Mouse (Mus musculus) spleen, adult 2 months (tissue): Measurements from ENCODE around the gene Ddx3y. TPM values are rescaled to one million over a fixed set of nuclear protein-coding genes. Genes with fewer than 3 reads are reported as not detected.

ENCODE experiments used
- DNase-seq, 2 experiments: peaks; one replicate each; pipeline versions ENCODE4 v3.0.0 to v3.0.0-alpha.2; 2012 to 2021; ENCODE audit warnings: low spot score in 2 of 2, low read depth in 1 of 2
- H3K27ac ChIP-seq: fragments of 200-500 bp; 2 replicates; pipeline ENCODE4 v1.5.1; 2012; ENCODE audit warnings: low read length, inconsistent platforms; ENCODE audit not compliant: insufficient read depth
- H3K27me3 ChIP-seq: fragments of 200-500 bp; 2 replicates; pipeline ENCODE4 v1.6.1; 2012; ENCODE audit warnings: mild to moderate bottlenecking, moderate library complexity, low read length, inconsistent platforms; ENCODE audit not compliant: control insufficient read depth, insufficient read depth
- H3K36me3 ChIP-seq: fragments of 200-500 bp; 2 replicates; pipeline ENCODE4 v1.6.1; 2012; ENCODE audit warnings: mild to moderate bottlenecking, low read length, inconsistent platforms; ENCODE audit not compliant: control insufficient read depth, insufficient read depth
- H3K4me1 ChIP-seq: fragments of 200-500 bp; 2 replicates; pipeline ENCODE4 v1.6.1; 2011; ENCODE audit warnings: inconsistent platforms; ENCODE audit not compliant: control insufficient read depth, insufficient read depth, insufficient read length
- H3K4me3 ChIP-seq: fragments of 200-500 bp; 2 replicates; pipeline ENCODE4 v1.5.1; 2011; ENCODE audit warnings: mild to moderate bottlenecking, inconsistent platforms; ENCODE audit not compliant: insufficient read depth, insufficient read length; ENCODE audit errors: extremely low read depth
- CTCF ChIP-seq: fragments of 200-500 bp; IDR thresholded peaks from 2 replicates; pipeline ENCODE4 v1.5.1; 2011; ENCODE audit warnings: mild to moderate bottlenecking, inconsistent platforms; ENCODE audit not compliant: insufficient read depth, insufficient read length, insufficient replicate concordance; ENCODE audit errors: extremely low read depth
- POLR2A ChIP-seq: fragments of 200-500 bp; IDR thresholded peaks from 2 replicates; pipeline ENCODE4 v1.6.1; 2011; ENCODE audit warnings: low read depth, low read length, inconsistent platforms
- WGBS: fragments of 180-500 bp; shearing (Covaris S2); methylation state at CpG from one replicate; pipeline ENCODE4 v1.1.7; 2018; 5-methylcytosine and 5-hydroxymethylcytosine counted together
- polyA plus RNA-seq: library from polyadenylated mRNA; depleted of rRNA; stranded (reverse); fragments of >200 nt; gene quantifications from 2 replicates; pipeline ENCODE4 v1.2.3, GENCODE M21; 2012; rRNA removed

Gene Ddx3y
- 1.7 and 2.2 TPM in 2 replicates for polyA plus RNA-seq

DNA sequence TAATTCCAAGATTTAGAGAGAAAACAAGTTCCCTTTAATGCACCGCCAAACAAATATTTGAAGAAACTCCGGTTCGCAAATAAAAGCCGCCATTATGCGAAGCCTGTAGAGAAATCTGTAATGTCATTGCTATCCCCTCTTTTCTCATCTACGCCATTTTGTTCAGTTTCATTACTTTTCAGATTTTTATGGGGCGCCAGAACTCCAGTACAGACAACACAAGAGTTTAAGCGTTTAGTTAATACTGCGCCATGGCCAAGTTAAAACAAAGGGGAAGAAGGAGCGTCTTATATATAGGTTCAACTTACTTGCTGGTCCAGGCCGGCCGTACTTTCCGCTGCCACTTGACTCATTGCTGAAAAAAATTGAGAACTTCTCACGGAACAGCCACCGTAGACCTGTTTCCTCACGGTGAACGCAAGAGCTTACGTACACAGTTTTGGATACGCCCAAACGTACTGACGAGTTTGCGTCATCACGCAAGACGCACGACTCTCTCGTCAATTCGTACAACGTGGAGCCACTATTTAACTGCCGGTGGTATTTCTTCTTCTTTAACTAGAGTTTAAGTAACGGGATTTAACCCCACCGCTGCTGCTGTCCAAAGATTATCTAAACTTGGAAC lies at the start of gene Ddx3y:
Ddx3y (minus strand) TSS at position 459 of the 625 bp plus-strand sequence.
- Histone ChIP-seq H3K27me3 (no peaks in the 10 kb centered on the region), H3K27ac (peak within 1 kb of the TSS; percentile 82), H3K36me3 (no peaks in the 10 kb centered on the region), H3K4me1 (no peaks in the 10 kb centered on the region), H3K4me3 (peak within 1 kb of the TSS; percentile 68)
- DNase-seq, result peak; percentile 69 to 86
- TF ChIP-seq CTCF (no peak), POLR2A (no peak)
- 2% methylated on average over 15 of the region's 31 CpGs for WGBS

GRCm38 (mm10) chrY:1293708-1294107 lies 7.3 kb upstream of the Ddx3y start:
- Histone ChIP-seq H3K36me3 (no peaks in the 10 kb centered on the region), H3K27me3 (no peaks in the 10 kb centered on the region)
- TF ChIP-seq POLR2A (no peak), CTCF (no peak)

DNA sequence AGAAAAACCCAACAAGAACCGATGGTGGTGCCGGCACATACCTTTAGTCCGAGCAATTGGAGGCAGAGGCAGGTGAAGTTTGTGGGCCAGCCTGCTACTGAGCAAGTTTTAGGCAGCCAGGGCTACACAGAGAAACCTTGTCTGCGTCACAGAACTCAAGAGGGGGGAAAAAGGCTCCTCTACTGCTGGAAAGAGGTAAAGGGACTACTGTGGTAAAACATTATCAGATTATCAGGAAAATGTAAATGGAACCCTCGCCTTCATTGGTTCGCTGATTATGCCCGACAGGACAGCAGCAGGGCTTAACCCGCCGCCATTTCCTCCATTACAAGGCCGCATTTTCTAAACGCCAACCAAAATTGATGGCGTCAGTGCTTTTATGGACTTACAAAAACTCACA lies 694 bp downstream of the Ddx3y start:
- Histone ChIP-seq H3K27ac (peak overlapping the region; percentile 82), H3K4me3 (peak overlapping the region; percentile 68), H3K4me1 (no peaks in the 10 kb centered on the region), H3K27me3 (no peaks in the 10 kb centered on the region), H3K36me3 (no peaks in the 10 kb centered on the region)
- no peak for TF ChIP-seq CTCF
- WGBS, result 9% methylated on average over 4 of the region's 12 CpGs
- DNase-seq, result peak; percentile 4 to 30

More at GRCm38 (mm10) chrY:1293708-1294107, 7.3 kb upstream of the Ddx3y start:
- H3K4me1 ChIP-seq, result no peaks in the 10 kb centered on the region
- peak in 1 of 2 experiments; percentile 25 for DNase-seq
- H3K4me3 ChIP-seq, result no peak overlapping the region
- H3K27ac ChIP-seq, result peak overlapping the region; percentile 29; the same call in 1 of the 2 replicates

DNA sequence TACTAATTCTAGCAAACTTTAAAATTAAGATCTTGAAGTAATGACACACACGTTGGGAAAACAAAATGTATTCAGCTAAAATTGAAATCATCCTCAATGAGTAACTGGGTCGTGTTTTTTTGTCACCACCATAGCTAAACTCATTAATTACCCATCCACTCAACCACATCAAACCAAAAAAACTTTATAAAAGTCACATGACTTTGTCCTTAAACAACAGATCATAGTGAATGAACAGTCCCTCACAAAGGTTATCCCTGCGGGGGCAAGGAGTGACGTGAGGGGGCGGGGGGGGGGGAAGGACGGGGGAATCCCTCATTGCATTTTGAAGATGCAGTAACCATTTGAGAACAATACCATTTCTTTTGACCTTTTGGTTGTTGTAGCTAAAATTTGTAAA lies 40.3 kb downstream of the Ddx3y start:
- 14% methylated on average over 2 of the region's 6 CpGs for WGBS
- Histone ChIP-seq H3K27ac (no peak overlapping the region), H3K4me1 (no peaks in the 10 kb centered on the region), H3K27me3 (no peaks in the 10 kb centered on the region), H3K36me3 (no peaks in the 10 kb centered on the region), H3K4me3 (no peak overlapping the region)
- TF ChIP-seq POLR2A (no peak), CTCF (no peak)
- no peak for DNase-seq

DNA sequence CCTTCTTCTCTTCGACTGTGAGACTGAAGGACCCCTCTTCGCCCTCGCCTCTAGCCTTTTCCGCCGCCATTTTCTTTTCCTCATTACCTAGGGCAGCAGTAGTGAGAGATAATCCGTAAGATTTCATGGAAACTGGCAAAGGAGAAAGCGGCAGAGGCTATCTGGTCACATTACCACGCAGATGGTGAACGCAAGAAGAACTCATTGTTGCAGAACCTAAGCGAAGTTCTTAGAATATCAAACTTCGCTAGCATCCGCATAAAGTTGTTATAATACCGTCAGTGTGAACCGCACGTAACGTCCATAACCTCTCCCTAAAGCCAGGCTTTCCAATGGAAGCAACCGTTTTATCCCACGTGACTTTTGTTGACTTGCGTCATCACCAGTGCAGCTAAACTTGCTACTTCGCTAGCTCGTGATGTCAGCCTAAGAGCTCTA lies 41.0 kb downstream of the Ddx3y start, which contains the start of gene Uty:
Uty (minus strand) TSS at position 334 of the 438 bp plus-strand sequence.
- Histone ChIP-seq H3K4me1 (no peaks in the 10 kb centered on the region), H3K4me3 (peak within 1 kb of the TSS; percentile 67), H3K27me3 (no peaks in the 10 kb centered on the region), H3K36me3 (no peaks in the 10 kb centered on the region), H3K27ac (peak within 1 kb of the TSS; percentile 47)
- DNase-seq, result peak; percentile 58 to 82
- no peak for TF ChIP-seq POLR2A
- no peak for TF ChIP-seq CTCF
- under 1% methylated on average over 21 of the region's 21 CpGs for WGBS

GRCm38 (mm10) chrY:1244940-1245339 lies 41.5 kb downstream of the Ddx3y start:
- peak overlapping the region; percentile 67 for H3K4me3 ChIP-seq
- H3K4me1 ChIP-seq, result no peaks in the 10 kb centered on the region
- peak in 1 of 2 experiments; percentile 19 for DNase-seq
- H3K27ac ChIP-seq, result peak overlapping the region; percentile 47
- TF ChIP-seq POLR2A (no peak), CTCF (no peak)
- H3K27me3 ChIP-seq, result no peaks in the 10 kb centered on the region
- H3K36me3 ChIP-seq, result no peaks in the 10 kb centered on the region
- WGBS, result 2% methylated on average over 5 of the region's 9 CpGs

DNA sequence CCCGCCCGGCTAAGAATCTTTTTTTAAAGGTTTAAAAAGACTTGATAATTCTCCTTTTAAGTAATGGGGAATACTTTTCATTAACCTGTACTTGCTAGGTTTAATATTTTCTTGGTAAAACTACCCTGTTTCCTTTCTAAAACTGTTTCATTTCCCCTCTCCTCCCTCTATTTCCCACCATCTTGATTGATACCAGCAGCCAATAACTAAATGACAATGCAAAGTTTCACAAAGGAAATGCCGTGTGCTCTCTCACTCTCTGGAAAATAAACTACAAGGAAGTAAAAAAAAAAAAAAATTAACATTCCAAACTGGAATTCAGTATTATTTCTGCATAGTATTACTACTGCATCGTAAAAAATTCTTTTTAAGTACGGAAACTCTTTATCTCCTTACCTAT lies 42.0 kb downstream of the Ddx3y start:
- WGBS, result 52% methylated on average over 5 of the region's 5 CpGs
- Histone ChIP-seq H3K36me3 (no peaks in the 10 kb centered on the region), H3K27ac (no peak overlapping the region), H3K27me3 (no peaks in the 10 kb centered on the region), H3K4me1 (no peaks in the 10 kb centered on the region), H3K4me3 (no peak overlapping the region; the same call in 1 of the 2 replicates)
- TF ChIP-seq CTCF (no peak), POLR2A (no peak)
- DNase-seq, result no peak
